Mouse (Mus musculus): Measurements from ENCODE around the gene Pdcd1lg2. TPM values are rescaled to one million over a fixed set of nuclear protein-coding genes. Genes with fewer than 3 reads are reported as not detected.

The Pdcd1lg2 gene
- polyA plus RNA-seq, 2 experiments, result not detected

DNA sequence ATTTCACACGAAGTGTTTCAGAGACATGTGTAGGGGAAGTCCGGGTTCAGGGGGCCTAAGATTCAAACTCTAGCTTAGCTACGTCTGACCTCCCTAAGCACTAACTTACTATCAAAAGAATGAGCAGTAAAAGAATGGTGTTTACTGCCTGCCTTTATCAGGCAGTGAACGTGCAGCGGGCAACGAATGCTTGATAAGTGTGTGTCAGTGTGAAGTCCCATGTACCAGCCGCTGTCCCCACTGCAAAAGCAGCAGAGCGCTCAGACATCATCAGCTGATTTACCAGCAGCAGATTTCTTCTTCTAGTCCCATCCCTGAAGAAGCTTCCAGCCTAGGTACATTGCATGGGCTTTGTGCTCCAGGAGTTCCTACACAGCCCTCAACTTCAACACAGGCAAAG is 61.7 kb downstream of the Pdcd1lg2 start:
- no peaks in the 10 kb centered on the region for H3K9me3 ChIP-seq (ENCODE audit: control insufficient read depth, low read length)
- no peak for DNase-seq (ENCODE audit: low spot score)
- peaks cover 5% of the 10 kb centered on the region; the same call in 1 of the 2 replicates for H3K4me1 ChIP-seq (ENCODE audit: control insufficient read depth, insufficient read depth, low read length)
- no peaks in the 10 kb centered on the region for H3K27me3 ChIP-seq (ENCODE audit: control insufficient read depth, insufficient read depth, low read length)
- no peak overlapping the region for H3K4me2 ChIP-seq (replicated peaks; ENCODE audit: low read depth, low read length, severe bottlenecking)
- 75% methylated on average over 8 of the region's 8 CpGs for WGBS
- H3K36me3 ChIP-seq (ENCODE audit: control insufficient read depth, insufficient read depth, low read length), result no peaks in the 10 kb centered on the region
- H3K9ac ChIP-seq (ENCODE audit: low read depth, low read length, severe bottlenecking), result no peak overlapping the region
- no peak overlapping the region for H3K4me3 ChIP-seq (replicated peaks; ENCODE audit: low read length)
- H3K27ac ChIP-seq (replicated peaks; ENCODE audit: low read depth, low read length), result no peak overlapping the region
- no peak for TF ChIP-seq POLR2A (IDR thresholded peaks at IDR 0.05; ENCODE audit: borderline replicate concordance, extremely low read depth, insufficient read depth, insufficient read length)
- no peak for ATAC-seq (ENCODE audit: low FRiP score, low read depth)

DNA sequence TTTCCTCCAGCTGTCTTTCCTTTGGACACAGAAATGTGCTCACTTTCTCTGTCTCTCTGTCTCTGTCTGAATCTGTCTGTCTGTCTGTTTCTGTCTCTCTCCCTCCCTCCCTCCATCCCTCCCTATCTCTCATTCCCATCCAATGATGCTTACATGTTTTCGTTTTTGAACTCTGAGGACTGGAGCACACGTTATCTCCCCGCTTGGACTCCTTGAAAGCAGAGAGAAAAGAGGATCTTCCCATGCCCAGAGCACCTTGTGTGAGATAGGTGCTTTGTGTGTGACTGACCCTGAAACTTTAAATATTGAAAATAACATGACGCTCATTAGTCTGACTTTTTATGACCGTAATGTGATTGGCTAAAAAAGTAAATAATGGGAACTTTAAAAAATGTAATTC is 62.2 kb downstream of the Pdcd1lg2 start:
- H3K36me3 ChIP-seq (ENCODE audit: control insufficient read depth, insufficient read depth, low read length), result no peaks in the 10 kb centered on the region
- peaks cover 5% of the 10 kb centered on the region; the same call in 1 of the 2 replicates for H3K4me1 ChIP-seq (ENCODE audit: control insufficient read depth, insufficient read depth, low read length)
- no peak overlapping the region for H3K4me2 ChIP-seq (replicated peaks; ENCODE audit: low read depth, low read length, severe bottlenecking)
- H3K27ac ChIP-seq (replicated peaks; ENCODE audit: low read depth, low read length), result no peak overlapping the region
- H3K4me3 ChIP-seq (replicated peaks; ENCODE audit: low read length), result no peak overlapping the region
- DNase-seq (ENCODE audit: low spot score) (no peak), ATAC-seq (ENCODE audit: low FRiP score, low read depth) (no peak)
- no peak for TF ChIP-seq POLR2A (IDR thresholded peaks at IDR 0.05; ENCODE audit: borderline replicate concordance, extremely low read depth, insufficient read depth, insufficient read length)
- H3K27me3 ChIP-seq (ENCODE audit: control insufficient read depth, insufficient read depth, low read length), result no peaks in the 10 kb centered on the region
- WGBS, result 88% methylated on average over 5 of the region's 5 CpGs
- H3K9me3 ChIP-seq (ENCODE audit: control insufficient read depth, low read length), result no peaks in the 10 kb centered on the region
- H3K9ac ChIP-seq (ENCODE audit: low read depth, low read length, severe bottlenecking), result no peak overlapping the region

GRCm38 (mm10) chr19:29474803-29475202 is 64.1 kb downstream of the Pdcd1lg2 start:
- H3K27me3 ChIP-seq (ENCODE audit: control insufficient read depth, insufficient read depth, low read length), result no peaks in the 10 kb centered on the region
- no peaks in the 10 kb centered on the region for H3K36me3 ChIP-seq (ENCODE audit: control insufficient read depth, insufficient read depth, low read length)
- no peak for DNase-seq (ENCODE audit: low spot score)
- ATAC-seq (ENCODE audit: low FRiP score, low read depth), result no peak
- TF ChIP-seq POLR2A (IDR thresholded peaks at IDR 0.05; ENCODE audit: borderline replicate concordance, extremely low read depth, insufficient read depth, insufficient read length), result no peak
- H3K9ac ChIP-seq (ENCODE audit: low read depth, low read length, severe bottlenecking), result no peak overlapping the region
- no peaks in the 10 kb centered on the region for H3K4me1 ChIP-seq (ENCODE audit: control insufficient read depth, insufficient read depth, low read length)
- 54% methylated on average over 2 of the region's 2 CpGs for WGBS
- no peak overlapping the region for H3K27ac ChIP-seq (replicated peaks; ENCODE audit: low read depth, low read length)
- no peak overlapping the region for H3K4me2 ChIP-seq (replicated peaks; ENCODE audit: low read depth, low read length, severe bottlenecking)
- H3K4me3 ChIP-seq (replicated peaks; ENCODE audit: low read length), result no peak overlapping the region
- H3K9me3 ChIP-seq (ENCODE audit: control insufficient read depth, low read length), result no peaks in the 10 kb centered on the region

DNA sequence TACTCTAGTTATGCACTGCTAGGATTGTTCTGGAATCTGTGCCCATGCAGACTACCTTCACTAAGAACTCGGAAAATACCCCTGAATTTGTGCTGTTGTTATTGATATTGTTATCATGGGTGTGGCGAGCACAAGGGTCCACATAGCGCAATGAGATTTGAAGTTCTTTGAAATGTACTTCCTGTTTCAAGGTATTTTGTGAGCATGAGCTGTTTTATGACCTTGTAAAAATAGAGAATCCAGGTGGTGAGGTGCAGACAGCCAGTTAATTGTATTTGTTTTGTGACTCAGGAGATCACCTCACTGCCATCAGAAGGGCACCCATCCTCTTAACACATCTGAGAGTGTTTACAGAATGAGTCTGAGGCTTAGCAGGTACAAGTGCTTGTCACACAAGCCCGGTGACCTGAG is 64.5 kb downstream of the Pdcd1lg2 start:
- Histone ChIP-seq H3K9me3 (ENCODE audit: control insufficient read depth, low read length) (no peaks in the 10 kb centered on the region), H3K4me2 (replicated peaks; ENCODE audit: low read depth, low read length, severe bottlenecking) (no peak overlapping the region), H3K4me3 (replicated peaks; ENCODE audit: low read length) (no peak overlapping the region), H3K9ac (ENCODE audit: low read depth, low read length, severe bottlenecking) (no peak overlapping the region), H3K4me1 (ENCODE audit: control insufficient read depth, insufficient read depth, low read length) (no peaks in the 10 kb centered on the region), H3K27me3 (ENCODE audit: control insufficient read depth, insufficient read depth, low read length) (no peaks in the 10 kb centered on the region), H3K36me3 (ENCODE audit: control insufficient read depth, insufficient read depth, low read length) (no peaks in the 10 kb centered on the region), H3K27ac (replicated peaks; ENCODE audit: low read depth, low read length) (no peak overlapping the region)
- TF ChIP-seq POLR2A (IDR thresholded peaks at IDR 0.05; ENCODE audit: borderline replicate concordance, extremely low read depth, insufficient read depth, insufficient read length), result no peak
- 56% methylated on average over 4 of the region's 4 CpGs for WGBS
- no peak for ATAC-seq (ENCODE audit: low FRiP score, low read depth)
- no peak for DNase-seq (ENCODE audit: low spot score)

DNA sequence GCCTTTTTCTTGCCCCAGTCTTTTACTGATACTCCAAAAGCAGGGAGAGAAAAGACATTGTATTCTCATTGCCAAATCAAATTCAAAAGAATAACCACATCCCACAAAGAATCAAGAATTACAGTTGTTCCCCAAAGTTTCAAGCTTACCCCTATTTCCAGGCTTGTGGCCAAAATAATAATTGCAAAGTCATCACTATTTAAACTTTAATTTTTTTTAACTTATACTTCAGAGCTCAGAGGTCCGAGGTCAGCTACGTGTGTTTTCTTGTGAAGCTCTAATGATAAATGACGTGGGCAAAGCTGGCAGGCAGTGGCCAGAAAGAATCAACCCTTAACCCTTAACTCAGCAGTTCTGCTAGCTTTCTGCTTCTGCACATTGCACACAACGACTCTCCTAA is 67.9 kb downstream of the Pdcd1lg2 start:
- Histone ChIP-seq H3K9ac (ENCODE audit: low read depth, low read length, severe bottlenecking) (no peak overlapping the region), H3K4me1 (ENCODE audit: control insufficient read depth, insufficient read depth, low read length) (no peaks in the 10 kb centered on the region), H3K27me3 (ENCODE audit: control insufficient read depth, insufficient read depth, low read length) (no peaks in the 10 kb centered on the region), H3K27ac (replicated peaks; ENCODE audit: low read depth, low read length) (no peak overlapping the region), H3K4me3 (replicated peaks; ENCODE audit: low read length) (no peak overlapping the region), H3K36me3 (ENCODE audit: control insufficient read depth, insufficient read depth, low read length) (no peaks in the 10 kb centered on the region), H3K9me3 (ENCODE audit: control insufficient read depth, low read length) (no peaks in the 10 kb centered on the region), H3K4me2 (replicated peaks; ENCODE audit: low read depth, low read length, severe bottlenecking) (no peak overlapping the region)
- no peak for TF ChIP-seq POLR2A (IDR thresholded peaks at IDR 0.05; ENCODE audit: borderline replicate concordance, extremely low read depth, insufficient read depth, insufficient read length)
- ATAC-seq (ENCODE audit: low FRiP score, low read depth) (no peak), DNase-seq (ENCODE audit: low spot score) (no peak)
- 12% methylated on average over 4 of the region's 4 CpGs for WGBS

DNA sequence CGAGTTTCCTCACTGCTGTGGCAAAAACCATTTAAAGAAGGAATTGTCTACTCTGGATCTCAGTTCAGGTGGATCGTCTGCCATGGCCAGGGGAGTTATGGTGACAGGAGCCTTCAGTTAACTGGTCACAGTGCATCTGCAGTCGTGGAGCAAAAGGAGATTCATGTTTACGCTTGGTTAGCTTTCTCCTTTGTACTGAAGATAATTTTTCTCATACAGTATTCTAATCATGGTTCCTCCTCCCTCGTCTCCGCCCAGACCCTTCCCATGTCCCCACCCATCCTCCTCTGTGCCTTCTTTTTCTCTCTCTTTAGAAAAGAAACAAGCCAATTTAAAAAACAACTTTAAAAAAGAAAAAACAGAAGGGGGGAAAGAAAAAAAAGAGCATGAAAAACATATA is 70.9 kb downstream of the Pdcd1lg2 start:
- TF ChIP-seq POLR2A (IDR thresholded peaks at IDR 0.05; ENCODE audit: borderline replicate concordance, extremely low read depth, insufficient read depth, insufficient read length), result no peak
- 80% methylated on average over 6 of the region's 6 CpGs for WGBS
- no peak for ATAC-seq (ENCODE audit: low FRiP score, low read depth)
- no peaks in the 10 kb centered on the region for H3K36me3 ChIP-seq (ENCODE audit: control insufficient read depth, insufficient read depth, low read length)
- no peak overlapping the region for H3K4me3 ChIP-seq (replicated peaks; ENCODE audit: low read length)
- H3K27me3 ChIP-seq (ENCODE audit: control insufficient read depth, insufficient read depth, low read length), result no peaks in the 10 kb centered on the region
- H3K27ac ChIP-seq (replicated peaks; ENCODE audit: low read depth, low read length), result no peak overlapping the region
- no peak overlapping the region for H3K4me2 ChIP-seq (replicated peaks; ENCODE audit: low read depth, low read length, severe bottlenecking)
- H3K9me3 ChIP-seq (ENCODE audit: control insufficient read depth, low read length), result no peaks in the 10 kb centered on the region
- no peak for DNase-seq (ENCODE audit: low spot score)
- H3K9ac ChIP-seq (ENCODE audit: low read depth, low read length, severe bottlenecking), result no peak overlapping the region
- H3K4me1 ChIP-seq (ENCODE audit: control insufficient read depth, insufficient read depth, low read length), result no peaks in the 10 kb centered on the region

Data from limb, embryonic 14.5 days (tissue).